Mouse (Mus musculus) erythroblast, embryonic 14.5 days (primary cell): ENCODE measurements around the gene Col2a1.

ENCODE experiments used
- GATA1 ChIP-seq: IDR thresholded peaks from 2 replicates; pipeline ENCODE4 v1.6.1; 2012; ENCODE audit warnings: low read length, inconsistent platforms, mixed read lengths
- TAL1 ChIP-seq: IDR thresholded peaks from 3 replicates; pipeline ENCODE4 v1.6.1; 2012; ENCODE audit warnings: low read length, inconsistent platforms, mixed read lengths

DNA sequence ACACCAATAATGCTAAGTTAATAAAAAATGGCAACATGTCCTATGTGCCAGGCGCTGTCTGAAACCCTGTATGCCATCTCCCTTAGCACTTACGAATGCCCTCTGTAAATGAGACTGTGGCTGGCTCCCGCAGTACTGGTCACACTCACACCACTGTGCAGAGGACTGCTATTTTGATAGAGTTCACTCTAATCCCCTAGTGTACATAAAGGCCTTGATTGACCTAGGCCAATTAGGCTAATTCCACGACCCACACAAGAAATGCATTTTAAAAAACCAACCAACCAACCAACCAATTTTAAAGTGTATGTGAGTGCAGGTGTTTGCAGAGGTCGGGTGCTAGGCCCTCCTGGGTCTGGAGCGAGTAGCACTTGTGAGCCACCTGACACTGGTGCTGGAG, 25.3 kb upstream of the Col2a1 start:
- TF ChIP-seq GATA1 (no peak), TAL1 (no peak)
